14 mouse cellular contexts compared by ENCODE assay signal in genomic region chrX:12877506-12877905, GRCm38 (mm10).
"Had no signal": no experiment of that assay in that cellular context is flagged by ENCODE, and none has a peak within 500 bp of the region (broad histone marks: within the 10 kb centered on the region; RNA-seq: fewer than 3 reads in every experiment).

No protein-coding gene starts in this region.

- H3K27me3 ChIP-seq: limb, embryonic 13.5 days; midbrain, embryonic 15.5 days; neural tube, embryonic 15.5 days had no signal

- H3K4me3 ChIP-seq: limb, embryonic 13.5 days; midbrain, embryonic 15.5 days; neural tube, embryonic 15.5 days had no signal

- ATAC-seq: lung, postnatal 0 days; midbrain, embryonic 15.5 days had no signal

- H3K27ac ChIP-seq: limb, embryonic 13.5 days; liver, embryonic 14.5 days; midbrain, embryonic 15.5 days; neural tube, embryonic 15.5 days; stomach, postnatal 0 days had no signal

- H3K4me2 ChIP-seq: limb, embryonic 13.5 days; midbrain, embryonic 15.5 days; neural tube, embryonic 15.5 days had no signal

- H3K9me3 ChIP-seq: limb, embryonic 13.5 days; midbrain, embryonic 15.5 days; neural tube, embryonic 15.5 days had no signal

- DNase-seq: kidney, postnatal 25 days; layer of hippocampus, postnatal 36 days; left cerebral cortex, postnatal 4 days; lung, adult 2 months; lung, postnatal 36 days; right cerebral cortex, adult 18-20 months; right cerebral cortex, postnatal 25 days; thymus, postnatal 4 days had no signal

- H3K4me1 ChIP-seq: limb, embryonic 13.5 days; midbrain, embryonic 15.5 days had no signal

- H3K9ac ChIP-seq: limb, embryonic 13.5 days; liver, embryonic 14.5 days; midbrain, embryonic 15.5 days; neural tube, embryonic 15.5 days had no signal

- H3K36me3 ChIP-seq: limb, embryonic 13.5 days; midbrain, embryonic 15.5 days; neural tube, embryonic 15.5 days had no signal
